Mouse (Mus musculus) heart, embryonic 14.5 days (tissue): ENCODE results near the gene Adcy7. TPM values are rescaled to one million over a fixed set of nuclear protein-coding genes. Genes with fewer than 3 reads are reported as not detected.

Experiments used
- ATAC-seq: fragments of 200-750 bp; cut with Nextera tagmentation; 2 replicates; pipeline ENCODE4 v1.8.0; 2017; ENCODE audit warnings: low read depth, moderate TSS enrichment; ENCODE audit not compliant: insufficient number of reproducible peaks, insufficient read depth, low FRiP score
- H3K27ac ChIP-seq, 2 experiments: fragments of 200-500 bp in 1 of 2; fragments of 300-500 bp in 1 of 2; sonication (generic) in 1 of 2; replicated peaks in 1 of 2; 2 replicates each; pipeline ENCODE4 v1.5.1; 2012 to 2014; ENCODE audit warnings: low read depth in 2 of 2, low read length in 2 of 2, control low read depth in 1 of 2, mild to moderate bottlenecking in 1 of 2, mixed read lengths in 1 of 2; ENCODE audit not compliant: control insufficient read depth in 1 of 2, insufficient read depth in 1 of 2
- H3K27me3 ChIP-seq: fragments of 300-500 bp; sonication (generic); 2 replicates; pipeline ENCODE4 v1.6.1; 2014; ENCODE audit warnings: mild to moderate bottlenecking, low read length, control low read depth; ENCODE audit not compliant: control insufficient read depth, insufficient read depth
- H3K36me3 ChIP-seq: fragments of 300-500 bp; sonication (generic); 2 replicates; pipeline ENCODE4 v1.6.1; 2014; ENCODE audit warnings: mild to moderate bottlenecking, control low read depth, low read length, mixed read lengths; ENCODE audit not compliant: control insufficient read depth, insufficient read depth
- H3K4me1 ChIP-seq, 2 experiments: fragments of 200-500 bp in 1 of 2; fragments of 300-500 bp in 1 of 2; sonication (generic) in 1 of 2; 2 replicates each; pipeline ENCODE4 v1.6.1; 2012 to 2014; ENCODE audit warnings: low read length in 2 of 2, control low read depth in 1 of 2, mixed read lengths in 1 of 2; ENCODE audit not compliant: control insufficient read depth in 2 of 2, insufficient read depth in 2 of 2
- H3K4me2 ChIP-seq: fragments of 300-500 bp; sonication (generic); 2 replicates; pipeline ENCODE4 v1.6.1; 2014; ENCODE audit warnings: mild to moderate bottlenecking, low read length
- H3K4me3 ChIP-seq, 2 experiments: fragments of 200-500 bp in 1 of 2; fragments of 300-500 bp in 1 of 2; sonication (generic) in 1 of 2; 2 replicates each; pipeline ENCODE4 v1.5.1; 2012 to 2014; ENCODE audit warnings: low read length in 2 of 2, mild to moderate bottlenecking in 2 of 2, control low read depth in 1 of 2, low read depth in 1 of 2, moderate library complexity in 1 of 2; ENCODE audit not compliant: control insufficient read depth in 1 of 2, insufficient read depth in 1 of 2
- H3K9ac ChIP-seq: fragments of 300-500 bp; sonication (generic); 2 replicates; pipeline ENCODE4 v1.6.1; 2014; ENCODE audit warnings: mild to moderate bottlenecking, low read length
- H3K9me3 ChIP-seq: fragments of 300-500 bp; sonication (generic); 2 replicates; pipeline ENCODE4 v1.6.1; 2016; ENCODE audit warnings: low read length, control low read depth; ENCODE audit not compliant: control insufficient read depth
- WGBS: fragments of 180-500 bp; shearing (Covaris S2); extraction: QIAGEN DNeasy Blood & Tissue Kit; methylation state at CpG from one replicate; pipeline ENCODE4 v1.1.7; 2014; 5-methylcytosine and 5-hydroxymethylcytosine counted together
- polyA plus RNA-seq: library from polyadenylated mRNA; unstranded; fragments of >200 nt; fragmentation: Nextera tagmentation; extraction: Ambion mirVana; gene quantifications from 2 replicates; pipeline ENCODE4 v1.2.1, GENCODE M21; 2014

Gene Adcy7
- polyA plus RNA-seq, 1 experiment from 2014 or later = 3.2 TPM

DNA sequence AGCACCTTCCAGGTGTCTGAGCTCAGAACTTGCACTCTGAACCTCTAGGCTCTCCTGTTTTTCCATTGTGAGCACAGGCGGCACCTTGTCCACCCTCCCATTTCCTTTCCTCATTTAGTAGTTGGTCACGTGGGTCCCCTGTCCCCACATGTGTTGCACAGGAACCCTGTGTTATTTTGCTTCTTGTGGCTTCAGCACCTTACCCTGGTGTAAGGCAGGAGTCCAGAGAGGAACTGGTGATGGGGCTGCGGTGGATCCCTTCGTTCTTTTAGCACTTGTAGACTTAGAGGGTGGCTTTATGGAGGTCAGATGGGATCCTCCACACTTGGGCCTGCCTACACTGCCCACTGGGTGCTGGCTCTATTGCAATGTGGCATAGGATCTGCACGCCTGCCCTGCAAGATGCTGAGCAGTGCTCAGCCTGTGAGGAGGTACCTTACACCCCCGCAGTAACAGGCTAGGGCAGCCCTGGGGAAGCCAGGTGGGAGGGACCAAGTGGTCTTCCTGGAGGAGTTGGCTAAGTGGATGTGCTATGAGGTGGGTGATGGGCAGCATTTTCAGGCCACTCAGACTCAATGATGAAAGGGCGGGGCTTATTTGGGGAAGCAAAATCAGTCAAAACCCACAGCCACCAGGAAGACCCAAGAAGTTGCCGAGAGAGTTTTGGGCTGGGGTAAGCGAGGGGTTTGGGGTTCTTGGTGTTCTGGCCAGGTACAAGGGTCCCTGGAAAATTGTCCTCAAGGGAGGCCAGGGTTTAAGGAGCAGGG lies 21.6 kb downstream of the Adcy7 start:
- Histone ChIP-seq H3K4me2 (no peak overlapping the region), H3K4me3 (no peak overlapping the region)
- WGBS = 88% methylated on average over 9 of the region's 9 CpGs

DNA sequence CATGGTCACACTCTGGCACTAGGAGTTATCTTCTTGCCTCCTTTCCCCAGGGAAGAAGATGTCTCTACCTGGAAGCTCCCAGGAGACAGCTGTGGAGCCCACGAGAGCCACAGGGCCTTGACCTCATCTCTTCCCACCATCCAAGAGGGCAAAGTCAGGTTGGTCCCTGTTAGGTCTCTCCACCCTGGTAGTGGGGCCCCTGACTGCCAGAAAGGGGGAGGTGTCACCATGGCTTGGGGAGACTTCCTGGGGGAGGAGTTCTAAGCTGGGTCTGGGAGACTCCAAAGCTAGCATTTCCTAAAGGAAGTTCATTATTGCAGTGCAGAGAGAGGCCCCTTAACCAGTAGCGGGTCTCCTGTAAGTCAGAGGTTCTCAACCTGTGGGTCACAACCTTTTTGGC lies 22.8 kb downstream of the Adcy7 start:
- Histone ChIP-seq H3K4me3 (no peak overlapping the region), H3K4me1 (peaks cover 6 to 8% of the 10 kb centered on the region in 2 experiments; a peak in 2 of 4 replicates), H3K9ac (no peak overlapping the region), H3K36me3 (no peaks in the 10 kb centered on the region), H3K4me2 (no peak overlapping the region), H3K27me3 (no peaks in the 10 kb centered on the region), H3K27ac (no peak overlapping the region), H3K9me3 (no peaks in the 10 kb centered on the region)
- no peak for ATAC-seq
- 78% methylated on average over 2 of the region's 2 CpGs for WGBS

More for the DNA sequence above, 21.6 kb downstream of the Adcy7 start:
- H3K9me3 ChIP-seq = no peaks in the 10 kb centered on the region
- H3K9ac ChIP-seq = no peak overlapping the region
- H3K4me1 ChIP-seq = peaks cover 8 to 10% of the 10 kb centered on the region in 2 experiments; a peak in 2 of 4 replicates
- no peaks in the 10 kb centered on the region for H3K27me3 ChIP-seq
- no peaks in the 10 kb centered on the region for H3K36me3 ChIP-seq
- ATAC-seq = no peak
- no peak overlapping the region for H3K27ac ChIP-seq

DNA sequence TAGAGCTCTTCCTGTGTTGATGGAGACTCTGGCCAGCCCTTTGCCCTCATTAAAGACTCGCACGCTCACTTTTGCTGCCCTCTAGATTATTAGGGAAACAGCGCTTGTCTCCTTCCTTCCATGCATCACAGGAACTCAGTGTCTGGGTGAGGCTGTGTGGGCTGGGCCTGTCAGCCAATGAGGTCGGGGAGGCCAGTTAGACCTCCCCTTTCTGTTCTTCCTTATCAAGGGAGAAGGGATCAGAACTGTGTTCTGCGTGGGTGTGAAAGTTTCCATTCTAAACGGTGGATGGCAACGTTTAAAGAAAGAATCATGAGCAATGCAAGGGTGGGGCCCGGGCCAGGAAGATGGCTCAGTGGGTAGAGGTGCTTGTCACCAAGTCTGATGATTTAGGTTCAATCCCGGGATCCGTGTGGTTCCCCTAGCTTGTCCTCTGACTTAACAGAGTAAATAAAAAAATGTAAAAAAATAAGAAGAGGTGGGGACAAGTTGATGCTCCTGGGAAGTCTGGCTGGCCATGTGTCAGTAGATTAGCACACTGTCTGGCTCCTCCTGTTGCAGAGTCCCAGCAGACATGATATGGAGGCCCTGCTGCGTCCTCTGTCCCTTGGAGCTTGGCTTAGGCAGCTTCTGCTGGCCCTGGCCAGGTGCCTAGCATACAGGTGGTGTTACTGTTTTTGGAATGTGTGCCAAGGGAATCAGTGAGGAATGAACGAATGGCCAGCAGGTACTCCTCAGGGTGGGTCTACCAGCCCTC lies 26.0 kb downstream of the Adcy7 start:
- ATAC-seq = 0 out of 2 replicates have a peak, but pooled peaks have one; percentile 31
- Histone ChIP-seq H3K36me3 (no peaks in the 10 kb centered on the region), H3K4me2 (no peak overlapping the region), H3K27ac (no peak overlapping the region), H3K4me1 (peaks cover 6 to 8% of the 10 kb centered on the region in 2 experiments; a peak in 2 of 4 replicates), H3K9me3 (no peaks in the 10 kb centered on the region), H3K9ac (no peak overlapping the region), H3K4me3 (no peak overlapping the region), H3K27me3 (no peaks in the 10 kb centered on the region)
- 32% methylated on average over 12 of the region's 12 CpGs for whole genome bisulfite sequencing

DNA sequence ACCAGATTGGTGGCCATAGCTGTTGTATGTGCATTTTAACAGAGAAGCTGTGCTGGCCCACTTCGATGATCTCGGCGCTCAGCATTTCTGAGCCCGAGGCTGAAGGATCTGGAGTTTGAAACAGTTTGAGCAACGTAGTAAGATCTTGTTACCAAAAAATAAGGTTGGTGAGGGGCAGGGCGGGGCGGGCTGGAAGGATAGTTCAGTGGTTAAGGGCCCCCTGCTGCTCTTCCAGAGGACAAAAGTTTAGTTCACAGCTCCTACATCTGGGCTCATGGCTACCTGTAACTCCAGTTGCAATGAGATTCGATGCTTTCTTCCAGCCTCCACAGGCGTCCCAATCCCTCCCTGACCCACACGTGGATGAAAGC lies 26.5 kb downstream of the Adcy7 start:
- no peak overlapping the region for H3K4me2 ChIP-seq
- H3K27me3 ChIP-seq = no peaks in the 10 kb centered on the region
- H3K4me1 ChIP-seq = peaks cover 6 to 8% of the 10 kb centered on the region in 2 experiments; a peak in 2 of 4 replicates
- no peak overlapping the region for H3K9ac ChIP-seq
- ATAC-seq = no peak
- H3K4me3 ChIP-seq = no peak overlapping the region
- H3K9me3 ChIP-seq = no peaks in the 10 kb centered on the region
- no peaks in the 10 kb centered on the region for H3K36me3 ChIP-seq
- 86% methylated on average over 10 of the region's 10 CpGs for WGBS
- H3K27ac ChIP-seq = no peak overlapping the region

DNA sequence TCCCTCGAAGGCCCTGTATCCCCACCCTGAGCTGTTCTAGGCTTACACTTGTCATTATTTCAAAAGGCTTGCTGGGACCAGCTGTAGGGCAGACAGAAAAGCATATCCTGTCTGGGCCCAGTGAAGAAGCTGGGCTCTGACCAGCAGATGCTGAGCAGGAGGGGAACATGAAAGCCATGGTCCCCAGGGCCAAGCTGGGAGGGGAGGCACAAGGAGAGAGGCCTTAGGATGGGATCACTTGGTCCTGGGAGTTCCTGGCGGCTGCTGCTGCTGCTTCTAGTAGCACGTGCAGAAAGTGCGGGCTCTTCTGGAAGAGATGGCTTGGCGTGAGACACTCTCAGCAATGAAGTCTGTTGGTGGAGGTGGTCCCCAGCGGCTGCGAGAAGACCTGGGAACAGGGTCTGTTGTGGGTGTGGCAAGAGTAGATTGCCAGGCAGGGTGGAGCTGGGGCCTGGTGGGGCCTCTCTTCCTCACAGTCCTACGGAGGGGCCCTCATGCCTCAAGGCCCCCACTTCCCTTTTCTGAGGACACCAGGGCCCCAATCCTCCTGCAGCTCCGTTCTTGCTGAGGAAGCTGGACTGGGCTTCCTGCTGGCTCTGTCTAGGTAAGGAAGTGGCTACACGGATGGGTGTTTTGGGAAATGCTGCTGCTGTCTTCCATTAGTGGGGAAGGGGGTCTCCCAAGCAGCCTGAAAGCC lies 27.9 kb downstream of the Adcy7 start:
- 76% methylated on average over 10 of the region's 10 CpGs for WGBS

DNA sequence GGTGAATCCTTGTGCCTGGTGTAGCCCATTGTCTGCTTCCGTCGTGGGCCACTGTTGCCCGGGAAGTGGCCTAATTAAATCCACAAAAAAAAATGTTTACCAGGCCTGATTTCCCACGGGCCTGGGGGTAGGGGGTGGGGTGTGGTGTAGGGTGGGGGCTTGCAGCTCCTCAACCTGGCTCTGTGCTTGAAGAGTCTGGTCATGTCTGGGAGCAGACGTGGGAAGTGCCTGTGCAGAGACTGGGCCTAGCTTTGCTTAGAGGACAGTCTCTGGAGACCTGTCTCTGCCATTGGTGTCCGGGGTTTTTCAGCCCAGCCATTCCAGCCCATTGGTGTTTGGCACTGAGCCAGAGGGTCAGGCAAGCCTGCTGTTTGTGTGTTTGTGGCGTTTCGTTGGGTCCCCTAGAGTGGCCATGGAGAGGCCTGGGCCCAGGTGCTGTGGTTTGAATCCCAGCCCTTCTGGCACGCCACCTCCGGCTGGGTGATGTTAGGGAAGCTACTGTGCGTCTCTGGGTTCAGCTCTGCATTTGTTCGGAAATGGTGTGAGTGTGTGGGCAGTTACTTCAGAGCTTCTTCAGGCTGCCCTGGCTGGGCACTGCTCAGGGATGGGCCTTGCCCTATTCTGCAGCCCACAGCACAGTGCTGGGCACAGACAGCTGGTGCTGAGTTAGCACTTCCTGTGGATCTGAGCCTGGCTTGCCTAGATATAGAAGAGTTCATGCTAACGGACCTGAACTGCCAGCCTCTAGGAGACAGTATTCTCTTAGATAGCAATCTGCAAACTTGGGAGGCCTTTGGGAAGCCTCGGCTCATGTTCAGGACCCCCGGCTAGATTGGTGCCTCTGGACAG lies 29.6 kb downstream of the Adcy7 start:
- H3K4me3 ChIP-seq = no peak overlapping the region
- no peaks in the 10 kb centered on the region for H3K27me3 ChIP-seq
- ATAC-seq = no peak
- no peak overlapping the region for H3K4me2 ChIP-seq
- no peak overlapping the region for H3K27ac ChIP-seq
- WGBS = 71% methylated on average over 15 of the region's 15 CpGs
- H3K4me1 ChIP-seq = peaks cover 4 to 6% of the 10 kb centered on the region in 2 experiments; a peak in 2 of 4 replicates
- no peak overlapping the region for H3K9ac ChIP-seq
- H3K36me3 ChIP-seq = no peaks in the 10 kb centered on the region
- no peaks in the 10 kb centered on the region for H3K9me3 ChIP-seq

More for the DNA sequence above, 27.9 kb downstream of the Adcy7 start:
- Histone ChIP-seq H3K27me3 (no peaks in the 10 kb centered on the region), H3K4me3 (no peak overlapping the region), H3K9ac (no peak overlapping the region), H3K4me1 (peaks cover 4 to 6% of the 10 kb centered on the region in 2 experiments; a peak in 2 of 4 replicates), H3K36me3 (no peaks in the 10 kb centered on the region), H3K4me2 (no peak overlapping the region), H3K9me3 (no peaks in the 10 kb centered on the region), H3K27ac (no peak overlapping the region)
- ATAC-seq = no peak

DNA sequence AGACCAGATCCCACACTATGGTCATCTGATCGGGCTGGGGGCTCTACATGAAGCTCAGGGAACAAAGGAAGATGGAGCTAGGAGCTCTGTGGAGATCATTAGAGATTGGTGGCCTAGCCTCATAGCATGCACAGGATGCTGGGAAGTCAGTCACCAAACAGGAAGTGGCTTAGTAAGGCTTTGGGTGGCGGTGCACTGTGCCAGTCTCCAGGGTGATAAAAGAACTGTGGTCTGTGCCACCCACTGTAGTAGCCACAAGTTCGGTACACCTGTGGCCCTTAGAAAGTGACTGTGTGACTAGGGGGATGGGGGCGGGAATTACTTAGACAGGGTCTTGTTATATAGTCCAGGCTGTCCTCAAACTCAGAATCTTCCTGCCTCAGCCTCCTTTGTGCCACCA lies 33.6 kb downstream of the Adcy7 start:
- Histone ChIP-seq H3K4me2 (no peak overlapping the region), H3K4me3 (no peak overlapping the region), H3K27ac (no peak overlapping the region), H3K36me3 (no peaks in the 10 kb centered on the region), H3K4me1 (no peaks in the 10 kb centered on the region; a peak in 1 of 4 replicates), H3K9ac (no peak overlapping the region), H3K27me3 (no peaks in the 10 kb centered on the region), H3K9me3 (no peaks in the 10 kb centered on the region)
- 88% methylated on average over 4 of the region's 4 CpGs for WGBS
- ATAC-seq = no peak
